In genomic region chr11:83448927-83449236, GRCm38 (mm10) we compare ENCODE assay signal across 10 mouse cellular contexts. TPM values are rescaled to one million over a fixed set of nuclear protein-coding genes. Genes with fewer than 3 reads are reported as not detected.
DNase-seq lines count a peak whose midpoint lies in the region; ATAC-seq and TF ChIP-seq lines count a peak whose summit lies in the region.
"Had no signal": no experiment of that assay in that cellular context is flagged by ENCODE, and none has a peak within 500 bp of the region (broad histone marks: within the 10 kb centered on the region; RNA-seq: fewer than 3 reads in every experiment).

No protein-coding gene starts in this region.

- H3K27me3 ChIP-seq in midbrain, embryonic 10.5 days (ENCODE audit: low read depth, poor library complexity, severe bottlenecking): peaks cover 73% of the 10 kb centered on the region
- H3K27me3 ChIP-seq in midbrain, embryonic 11.5 days (ENCODE audit: control insufficient read depth, insufficient read depth, low read length): peaks cover 17% of the 10 kb centered on the region
- peaks cover 20% of the 10 kb centered on the region for H3K27me3 ChIP-seq in embryonic facial prominence, embryonic 14.5 days (replicated peaks; ENCODE audit: control insufficient read depth, insufficient read depth, low read length)
- H3K27me3 ChIP-seq in hindbrain, embryonic 14.5 days (ENCODE audit: control insufficient read depth, insufficient read depth, low read length): peaks cover 18% of the 10 kb centered on the region

- DNase-seq in midbrain, embryonic 10.5 days (ENCODE audit: low spot score): no peak
- DNase-seq in midbrain, embryonic 11.5 days (ENCODE audit: low spot score, missing footprints): no peak
- DNase-seq in embryonic facial prominence, embryonic 14.5 days (ENCODE audit: low spot score): no peak
- no peak for DNase-seq in hindbrain, embryonic 14.5 days (ENCODE audit: low spot score)
- peak; percentile 77 for DNase-seq in lung, postnatal 14 days
- DNase-seq in layer of hippocampus, adult 2 months (ENCODE audit: low spot score in 2 of 2): no peak
- DNase-seq in cerebellum, adult 11 months: no peak
- no peak for DNase-seq in urinary bladder, adult 18-20 months (ENCODE audit: low spot score in 2 of 2)

- H3K9ac ChIP-seq in midbrain, embryonic 11.5 days (ENCODE audit: low read length): no peak overlapping the region
- no peak overlapping the region for H3K9ac ChIP-seq in embryonic facial prominence, embryonic 14.5 days (ENCODE audit: low read depth, low read length)
- no peak overlapping the region for H3K9ac ChIP-seq in hindbrain, embryonic 14.5 days

- no peak overlapping the region for H3K4me3 ChIP-seq in midbrain, embryonic 10.5 days
- H3K4me3 ChIP-seq in midbrain, embryonic 11.5 days (ENCODE audit: low read depth, low read length): no peak overlapping the region
- H3K4me3 ChIP-seq in embryonic facial prominence, embryonic 14.5 days (ENCODE audit: low read depth, low read length): no peak overlapping the region
- no peak overlapping the region for H3K4me3 ChIP-seq in hindbrain, embryonic 14.5 days (replicated peaks; ENCODE audit: low read length)
- no peak overlapping the region for H3K4me3 ChIP-seq in layer of hippocampus, adult 2 months
- H3K4me3 ChIP-seq: myocyte had no signal

- H3K36me3 ChIP-seq in midbrain, embryonic 10.5 days: no peaks in the 10 kb centered on the region
- H3K36me3 ChIP-seq in midbrain, embryonic 11.5 days (ENCODE audit: control insufficient read depth, insufficient read depth, low read length): no peaks in the 10 kb centered on the region
- no peaks in the 10 kb centered on the region for H3K36me3 ChIP-seq in embryonic facial prominence, embryonic 14.5 days (ENCODE audit: control insufficient read depth, insufficient read depth, low read length)
- H3K36me3 ChIP-seq in hindbrain, embryonic 14.5 days (replicated peaks; ENCODE audit: control insufficient read depth, insufficient read depth): no peaks in the 10 kb centered on the region

- H3K9me3 ChIP-seq in midbrain, embryonic 10.5 days (replicated peaks): no peaks in the 10 kb centered on the region
- H3K9me3 ChIP-seq in midbrain, embryonic 11.5 days (ENCODE audit: control insufficient read depth, low read length): no peaks in the 10 kb centered on the region
- no peaks in the 10 kb centered on the region for H3K9me3 ChIP-seq in embryonic facial prominence, embryonic 14.5 days (ENCODE audit: control insufficient read depth, low read length)
- no peaks in the 10 kb centered on the region for H3K9me3 ChIP-seq in hindbrain, embryonic 14.5 days (ENCODE audit: control insufficient read depth, low read length)

- H3K4me1 ChIP-seq in midbrain, embryonic 10.5 days: peaks cover 43% of the 10 kb centered on the region
- peaks cover 6% of the 10 kb centered on the region for H3K4me1 ChIP-seq in midbrain, embryonic 11.5 days (ENCODE audit: control insufficient read depth, insufficient read depth, low read length)
- peaks cover 12% of the 10 kb centered on the region for H3K4me1 ChIP-seq in embryonic facial prominence, embryonic 14.5 days (ENCODE audit: control insufficient read depth, insufficient read depth, low read length)
- peaks cover 13% of the 10 kb centered on the region for H3K4me1 ChIP-seq in hindbrain, embryonic 14.5 days (replicated peaks; ENCODE audit: control insufficient read depth, insufficient read depth, low read length)

- no peak overlapping the region for H3K4me2 ChIP-seq in midbrain, embryonic 11.5 days
- no peak overlapping the region for H3K4me2 ChIP-seq in embryonic facial prominence, embryonic 14.5 days (ENCODE audit: low read depth, low read length)
- no peak overlapping the region for H3K4me2 ChIP-seq in hindbrain, embryonic 14.5 days (replicated peaks)

- H3K27ac ChIP-seq in midbrain, embryonic 10.5 days (replicated peaks): peak overlapping the region; percentile 42
- no peak overlapping the region for H3K27ac ChIP-seq in midbrain, embryonic 11.5 days (ENCODE audit: low read depth, low read length)
- no peak overlapping the region for H3K27ac ChIP-seq in embryonic facial prominence, embryonic 14.5 days (replicated peaks; ENCODE audit: low read depth, low read length)
- H3K27ac ChIP-seq in hindbrain, embryonic 14.5 days: no peak overlapping the region
- H3K27ac ChIP-seq in layer of hippocampus, adult 2 months: no peak overlapping the region

- TF ChIP-seq CTCF in layer of hippocampus, adult 2 months (conservative IDR thresholded peaks at IDR 0.05): no peak

- no peak for ATAC-seq in midbrain, embryonic 11.5 days (ENCODE audit: low FRiP score)
- ATAC-seq in embryonic facial prominence, embryonic 14.5 days (ENCODE audit: low read depth): 0 out of 2 replicates have a peak, but pooled peaks have one; percentile 4
- ATAC-seq in hindbrain, embryonic 14.5 days (ENCODE audit: low FRiP score): peak; percentile 37; the same call in 1 of the 2 replicates

RNA-seq across cellular contexts. Expression of gene 1700020L24Rik, which starts 11.4 kb away (rescaled TPM):
- 0.54 TPM in 1 of 2 replicates, not detected in the other for polyA plus RNA-seq in midbrain, embryonic 10.5 days (2016; fragmentation: Nextera tagmentation; extraction: Ambion mirVana)
- polyA plus RNA-seq in midbrain, embryonic 11.5 days (2014; fragmentation: Nextera tagmentation; extraction: Ambion mirVana): 0.89 TPM in 1 of 2 replicates, not detected in the other
- polyA plus RNA-seq in embryonic facial prominence, embryonic 14.5 days (2014; fragmentation: Nextera tagmentation; extraction: Ambion mirVana): 0.54 and 0.77 TPM in 2 replicates
- 0.39 and 0.60 TPM in 2 replicates for polyA plus RNA-seq in hindbrain, embryonic 14.5 days (2014; fragmentation: Nextera tagmentation; extraction: Ambion mirVana)
- total RNA-seq in layer of hippocampus, adult 2 months (2021): not detected
- total RNA-seq: left cerebral cortex, postnatal 10 days had no signal

RNA-seq across cellular contexts. Expression of gene Mmp28, which starts 14.0 kb away (rescaled TPM):
- 1.2 and 1.6 TPM in 2 replicates for polyA plus RNA-seq in midbrain, embryonic 10.5 days (2016; fragmentation: Nextera tagmentation; extraction: Ambion mirVana)
- polyA plus RNA-seq in midbrain, embryonic 11.5 days (2014; fragmentation: Nextera tagmentation; extraction: Ambion mirVana): 3.6 and 4.0 TPM in 2 replicates
- polyA plus RNA-seq in embryonic facial prominence, embryonic 14.5 days (2014; fragmentation: Nextera tagmentation; extraction: Ambion mirVana): 4.3 and 4.7 TPM in 2 replicates
- 3.9 and 4.2 TPM in 2 replicates for polyA plus RNA-seq in hindbrain, embryonic 14.5 days (2014; fragmentation: Nextera tagmentation; extraction: Ambion mirVana)
- 1 to 10 TPM; 3.0 to 3.3 TPM for total RNA-seq in layer of hippocampus, adult 2 months (2021)

RNA-seq across cellular contexts. Expression of gene Gas2l2, which starts 19.6 kb away (rescaled TPM):
- 0.09 TPM in 1 of 2 replicates, not detected in the other for polyA plus RNA-seq in midbrain, embryonic 10.5 days (2016; fragmentation: Nextera tagmentation; extraction: Ambion mirVana)
- polyA plus RNA-seq in midbrain, embryonic 11.5 days (2014; fragmentation: Nextera tagmentation; extraction: Ambion mirVana): 0.12 TPM in 1 of 2 replicates, not detected in the other
- 0.08 and 0.38 TPM in 2 replicates for polyA plus RNA-seq in embryonic facial prominence, embryonic 14.5 days (2014; fragmentation: Nextera tagmentation; extraction: Ambion mirVana)
- 0.97 and 1.5 TPM in 2 replicates for polyA plus RNA-seq in hindbrain, embryonic 14.5 days (2014; fragmentation: Nextera tagmentation; extraction: Ambion mirVana)
- total RNA-seq in layer of hippocampus, adult 2 months (2021): under 1 TPM in 1 of 2 experiments, not detected in 1; 0.28 TPM
- polyA plus RNA-seq: myocyte had no signal

RNA-seq across cellular contexts. Expression of gene Taf15, which starts 24.0 kb away (rescaled TPM):
- 11.2 and 12.6 TPM in 2 replicates for polyA plus RNA-seq in midbrain, embryonic 10.5 days (2016; fragmentation: Nextera tagmentation; extraction: Ambion mirVana)
- 8.5 and 10.6 TPM in 2 replicates for polyA plus RNA-seq in midbrain, embryonic 11.5 days (2014; fragmentation: Nextera tagmentation; extraction: Ambion mirVana)
- polyA plus RNA-seq in embryonic facial prominence, embryonic 14.5 days (2014; fragmentation: Nextera tagmentation; extraction: Ambion mirVana): 7.6 and 9.4 TPM in 2 replicates
- polyA plus RNA-seq in hindbrain, embryonic 14.5 days (2014; fragmentation: Nextera tagmentation; extraction: Ambion mirVana): 9.4 and 11.3 TPM in 2 replicates
- 10 to 100 TPM; 81.2 to 93.6 TPM for total RNA-seq in layer of hippocampus, adult 2 months (2021)

RNA-seq across cellular contexts. Expression of gene Rasl10b, which starts 39.9 kb away (rescaled TPM):
- polyA plus RNA-seq in midbrain, embryonic 10.5 days (2016; fragmentation: Nextera tagmentation; extraction: Ambion mirVana): 3.9 and 6.5 TPM in 2 replicates
- polyA plus RNA-seq in midbrain, embryonic 11.5 days (2014; fragmentation: Nextera tagmentation; extraction: Ambion mirVana): 3.0 and 4.6 TPM in 2 replicates
- 2.3 and 2.9 TPM in 2 replicates for polyA plus RNA-seq in embryonic facial prominence, embryonic 14.5 days (2014; fragmentation: Nextera tagmentation; extraction: Ambion mirVana)
- polyA plus RNA-seq in hindbrain, embryonic 14.5 days (2014; fragmentation: Nextera tagmentation; extraction: Ambion mirVana): 27.1 and 28.6 TPM in 2 replicates
- total RNA-seq in layer of hippocampus, adult 2 months (2021): 100 to 1,000 TPM; 229 to 234 TPM
